Mouse (Mus musculus) stomach, adult 2 months (tissue): Measurements from ENCODE around the gene Tctn3. TPM values are rescaled to one million over a fixed set of nuclear protein-coding genes. Genes with fewer than 3 reads are reported as not detected.

Experiments used
- polyA plus RNA-seq: library from polyadenylated mRNA; depleted of rRNA; stranded (reverse); fragments of >200 nt; gene quantifications from 2 replicates; pipeline ENCODE4 v1.2.3, GENCODE M21; 2012; rRNA removed

Gene Tctn3
- 2.5 TPM in 2 replicates for polyA plus RNA-seq

GRCm38 (mm10) chr19:40611830-40612506, at the start of gene Tctn3, which contains the start of gene Entpd1:
TSS of gene Tctn3 (minus strand) at chr19:40612233.
TSS of gene Entpd1 (plus strand) at chr19:40612366.

GRCm38 (mm10) chr19:40588293-40588654, 23.8 kb downstream of the Tctn3 start, which contains the start of gene Aldh18a1:
TSS of gene Aldh18a1 (minus strand) at chr19:40588463.

Other genes starting within 250 kb of the Tctn3 start
- 10.7 and 11.0 TPM in 2 replicates for gene Sorbs1, start 98.5 kb downstream of the Tctn3 start, polyA plus RNA-seq
- gene Aldh18a1, start 23.8 kb downstream of the Tctn3 start, polyA plus RNA-seq, result 9.3 and 10.6 TPM in 2 replicates
- 2.9 and 4.7 TPM in 2 replicates for gene Entpd1, start 133 bp upstream of the Tctn3 start, polyA plus RNA-seq
- gene Cc2d2b, start 136.5 kb upstream of the Tctn3 start, polyA plus RNA-seq, result 0.01 TPM in 1 of 2 replicates, not detected in the other
- gene Ccnj, start 219.0 kb upstream of the Tctn3 start, polyA plus RNA-seq, result 2.0 and 2.2 TPM in 2 replicates